Mouse (Mus musculus): ENCODE measurements around the gene Dock6.

GRCm38 (mm10) chr9:21849691-21850677 is 2.5 kb downstream of the Dock6 start:
- TF ChIP-seq POLR2A (IDR thresholded peaks at IDR 0.05; ENCODE audit: low read depth, low read length) (no peak), CTCF (IDR thresholded peaks at IDR 0.05; ENCODE audit: extremely low read depth, insufficient read depth, insufficient read length, insufficient replicate concordance) (no peak)
